Mouse (Mus musculus) activated CD4-positive, CD25-positive, alpha-beta regulatory T cell, adult 4 months (primary cell): ENCODE results near the gene Abhd6. TPM values are rescaled to one million over a fixed set of nuclear protein-coding genes. Genes with fewer than 3 reads are reported as not detected.
"Not testable (repeated sequence)": the region's sequence is repeated elsewhere in the genome, so short reads cannot be mapped to it uniquely, and the experiment has no call there.

Source experiments
- ATAC-seq: one replicate; pipeline ENCODE4 v1.8.0; 2017
- polyA plus RNA-seq, 2 experiments: library from polyadenylated mRNA; unstranded; fragments of 100-300 nt; shearing (Covaris generic); gene quantifications; one replicate each; pipeline ENCODE4 v1.2.1; 2017

Abhd6 gene
- polyA plus RNA-seq, 2 experiments from 2014 or later: 22.2 to 25.5 TPM

- no peak for ATAC-seq
These were observed 3.3 kb upstream of the Abhd6 start for GRCm38 (mm10) chr14:7999435-7999834.

GRCm38 (mm10) chr14:8000247-8000646 is 2.5 kb upstream of the Abhd6 start:
- ATAC-seq: no peak

DNA sequence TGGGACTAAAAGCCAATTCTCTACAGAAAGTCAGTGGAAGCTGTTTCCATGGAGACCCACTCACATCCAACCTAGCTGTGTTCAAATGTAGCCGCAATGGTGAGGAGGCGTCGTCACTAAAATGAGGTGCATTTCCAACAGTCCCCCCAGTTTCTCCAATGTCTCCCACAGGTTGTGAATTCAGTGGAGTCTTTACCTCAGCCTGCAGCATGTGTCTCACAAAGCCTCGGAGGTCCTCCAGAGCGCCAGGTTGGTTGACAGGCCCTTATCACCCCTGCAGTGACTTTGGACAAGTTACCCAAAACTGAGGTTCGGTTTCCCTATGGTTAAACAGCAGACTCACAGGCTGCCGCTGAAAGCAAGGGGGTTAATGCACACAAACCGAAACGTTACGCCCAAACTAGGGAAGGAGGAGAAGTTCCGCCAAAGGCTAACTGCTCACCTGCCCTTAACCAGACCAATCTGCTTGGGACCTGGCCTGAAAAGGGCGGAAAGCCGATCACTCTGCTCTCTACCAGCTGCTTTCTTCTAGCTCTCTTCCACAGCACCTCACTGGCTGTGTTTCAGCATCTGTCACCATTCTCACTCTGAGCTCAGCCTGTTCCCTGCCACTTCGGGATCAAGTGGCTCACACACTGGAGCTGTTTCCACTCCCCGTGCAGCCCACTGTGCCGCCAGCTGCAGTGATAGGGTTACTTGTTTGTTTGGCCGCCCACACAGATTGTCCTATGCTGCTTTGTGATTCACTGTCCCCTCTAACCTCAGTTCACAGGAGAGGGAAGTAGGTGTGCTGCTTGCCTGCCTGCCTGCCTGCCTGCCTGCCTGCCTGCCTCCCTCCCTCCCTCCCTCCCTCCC is 1.6 kb upstream of the Abhd6 start:
- ATAC-seq: no peak

DNA sequence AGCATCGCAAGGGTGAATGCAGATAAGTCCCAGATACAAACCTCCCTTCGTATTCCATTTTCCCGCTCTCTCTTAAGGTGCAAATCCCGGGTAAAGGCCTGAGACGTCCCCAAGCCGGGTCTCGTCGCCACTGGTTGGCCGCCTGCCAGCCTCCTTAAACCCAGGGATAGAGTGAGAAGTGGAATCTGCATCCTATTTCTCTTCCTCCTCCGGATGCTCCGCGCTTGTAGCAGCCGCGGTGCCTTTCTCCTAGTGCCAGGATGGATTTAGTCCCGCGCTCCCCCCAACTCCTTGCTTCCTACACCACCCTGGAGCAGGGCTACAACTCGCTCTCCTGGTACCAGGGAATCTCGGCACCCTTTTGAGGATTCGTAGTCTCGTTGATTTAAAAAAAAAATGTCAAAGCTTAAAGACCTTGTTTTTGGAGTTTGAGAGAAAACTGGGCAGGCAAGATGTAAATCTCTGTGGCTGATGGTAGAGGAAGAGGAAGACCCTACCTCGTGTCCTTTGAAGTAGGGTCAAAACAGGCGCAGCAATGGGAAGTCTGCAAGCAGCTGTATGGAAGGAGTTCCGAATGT is 480 bp downstream of the Abhd6 start:
- peak; percentile 17 for ATAC-seq

GRCm38 (mm10) chr14:8003727-8004670 is 1.3 kb downstream of the Abhd6 start:
- no peak for ATAC-seq

- not testable (repeated sequence) for ATAC-seq
These were observed 3.4 kb downstream of the Abhd6 start for GRCm38 (mm10) chr14:8006061-8006460.

DNA sequence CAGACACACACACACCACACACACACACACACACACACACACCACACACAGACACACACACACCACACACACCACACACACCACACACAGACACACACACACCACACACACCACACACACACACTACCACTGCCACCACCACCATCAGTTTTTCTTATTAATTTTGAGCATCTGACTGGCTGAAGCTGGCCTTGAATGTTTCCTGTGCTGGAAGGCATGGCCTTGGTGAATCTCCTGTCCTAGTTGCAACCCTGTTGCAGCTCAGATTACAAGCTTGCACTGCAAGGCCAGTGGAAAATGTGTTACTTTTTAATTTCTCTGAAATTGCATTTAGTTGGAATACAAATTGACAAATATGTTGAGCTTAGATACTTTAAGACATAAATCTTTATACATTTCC is 4.4 kb downstream of the Abhd6 start:
- ATAC-seq: no peak

- no peak for ATAC-seq
These were observed 4.8 kb downstream of the Abhd6 start for GRCm38 (mm10) chr14:8007486-8007885.

DNA sequence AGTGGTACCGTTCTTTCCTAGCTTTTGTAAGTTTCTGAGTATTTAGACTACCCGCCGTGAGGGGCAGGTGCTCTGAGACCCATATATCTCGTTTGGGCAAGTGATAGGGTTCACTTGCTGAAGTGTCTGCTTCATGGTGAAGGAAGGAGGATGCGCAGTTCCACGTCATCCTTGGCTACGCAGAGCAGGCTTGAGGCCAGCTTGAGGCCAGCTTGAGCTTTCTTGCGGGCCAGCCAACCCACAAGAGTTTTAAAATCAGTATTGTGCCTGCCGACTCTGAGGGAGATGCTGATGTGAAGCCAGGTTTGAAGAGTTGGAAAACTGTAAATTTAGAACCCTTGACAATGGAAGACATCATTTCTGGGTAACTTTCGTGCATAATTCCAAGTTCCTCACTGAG is 5.2 kb downstream of the Abhd6 start:
- no peak for ATAC-seq

DNA sequence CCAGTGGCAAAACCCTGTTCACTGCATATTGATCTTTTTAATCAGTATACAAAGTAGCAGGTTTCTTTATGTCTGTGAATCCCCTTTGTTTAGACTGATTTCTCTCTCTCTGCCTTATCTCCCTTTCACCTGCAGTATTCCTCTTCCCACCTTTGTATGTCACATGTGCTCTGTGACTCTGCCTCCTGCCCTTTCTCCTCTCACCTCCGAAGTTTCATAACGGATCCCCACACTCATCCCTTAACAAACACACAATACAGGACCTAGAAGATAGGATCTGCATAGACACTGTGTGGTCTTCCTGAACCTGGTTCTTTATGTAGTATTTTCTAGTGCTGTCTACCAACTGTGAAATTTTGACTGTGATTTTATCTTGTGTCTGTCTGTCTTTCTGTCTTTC is 8.6 kb downstream of the Abhd6 start:
- no peak for ATAC-seq

DNA sequence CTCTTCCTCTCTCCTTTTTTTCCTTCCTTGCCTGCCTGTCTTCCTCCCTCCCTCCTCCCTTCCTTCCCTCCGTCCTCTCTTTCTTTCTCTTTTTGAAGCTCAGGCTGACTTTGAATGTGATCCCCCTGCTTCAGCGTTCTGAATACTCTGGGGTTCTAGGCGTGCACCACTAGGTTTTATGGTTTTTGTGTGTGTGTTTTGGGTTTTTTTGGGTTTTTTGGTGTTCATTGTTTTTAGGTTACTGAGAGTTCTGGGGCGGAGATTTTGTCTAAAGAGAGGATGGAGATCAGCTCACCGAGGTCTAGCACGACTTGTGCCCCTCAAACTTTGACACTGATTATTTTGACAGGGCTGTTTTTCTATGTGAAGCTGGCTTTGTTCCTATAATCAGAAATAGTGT is 9.2 kb downstream of the Abhd6 start:
- no peak for ATAC-seq

GRCm38 (mm10) chr14:8015756-8016155 is 13.1 kb downstream of the Abhd6 start:
- ATAC-seq: no peak

GRCm38 (mm10) chr14:8016276-8016675 is 13.6 kb downstream of the Abhd6 start:
- ATAC-seq: no peak

DNA sequence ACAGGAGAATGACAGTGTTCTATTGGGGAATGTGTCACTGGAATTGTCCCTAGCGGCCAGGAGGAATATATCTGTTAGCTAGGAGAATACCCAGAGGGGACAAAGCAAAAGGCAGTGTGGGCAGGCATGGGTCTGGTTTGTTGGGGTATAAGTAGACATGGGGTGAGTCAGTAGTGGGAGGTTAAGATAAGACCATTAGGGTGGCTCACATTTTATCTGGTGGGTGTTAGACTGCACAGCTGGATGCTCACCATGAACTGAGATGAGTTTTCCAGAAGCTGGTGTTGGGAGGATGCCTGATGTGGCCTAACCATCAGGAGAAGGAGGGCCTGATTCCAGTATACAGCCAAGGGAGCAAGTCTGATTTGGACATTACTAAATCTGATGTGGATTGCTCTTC is 14.2 kb downstream of the Abhd6 start:
- no peak for ATAC-seq

DNA sequence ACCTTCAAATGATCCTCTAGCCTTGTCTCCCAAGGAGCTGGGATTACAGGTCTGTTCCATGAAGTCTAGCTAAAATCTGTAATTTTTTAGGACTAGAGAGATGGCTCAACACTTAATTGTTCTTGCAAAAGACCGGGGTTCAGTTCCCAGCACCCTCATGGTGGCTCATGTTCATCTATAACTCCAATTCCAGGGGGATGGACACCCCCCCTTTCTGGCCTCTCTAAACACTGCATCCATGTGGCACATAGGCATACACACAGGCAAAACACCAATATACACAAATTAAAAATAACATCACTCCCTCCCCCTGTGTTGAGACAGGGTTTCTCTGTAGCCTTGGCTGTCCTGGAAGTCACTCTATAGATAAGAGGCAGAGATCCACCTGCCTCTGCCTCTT is 17.3 kb downstream of the Abhd6 start:
- no peak for ATAC-seq

DNA sequence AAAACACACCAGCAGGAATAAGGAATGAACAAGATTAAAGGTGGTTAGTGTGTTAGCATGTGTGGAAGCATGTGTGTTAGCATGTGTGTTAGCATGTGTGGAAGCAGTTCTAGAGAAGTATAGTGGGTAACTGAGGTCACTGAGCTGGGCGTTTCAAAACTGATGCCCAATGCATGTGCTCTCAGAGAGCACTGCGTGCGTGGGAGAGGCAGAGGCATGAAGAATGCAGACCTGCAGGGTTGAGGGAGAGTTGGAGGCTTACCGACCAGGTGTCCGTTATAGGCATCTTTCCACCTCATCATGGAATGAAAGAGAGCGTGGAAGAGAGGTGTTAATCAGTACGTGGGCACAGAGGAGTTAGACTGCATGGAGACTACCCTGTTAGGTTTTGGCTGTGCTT is 17.8 kb downstream of the Abhd6 start:
- ATAC-seq: no peak

DNA sequence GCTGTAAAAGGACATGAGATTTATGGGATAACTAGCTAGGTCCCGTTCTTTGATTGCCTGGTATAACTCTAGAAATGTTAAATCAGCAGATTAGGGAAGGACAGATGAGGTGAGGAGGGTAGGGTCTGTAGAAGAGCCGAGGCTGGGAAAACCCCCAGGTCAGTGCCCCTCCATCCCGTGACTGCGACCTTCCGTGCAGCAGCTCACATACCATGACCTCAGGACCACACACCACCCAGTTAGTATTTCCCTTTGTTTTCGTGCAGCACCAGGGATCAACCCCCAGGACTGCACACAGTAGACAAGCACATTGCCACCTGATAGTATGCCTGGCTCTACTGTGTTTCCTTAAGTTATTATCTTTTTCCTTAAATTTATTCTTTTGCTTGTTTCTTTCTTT is 21.8 kb downstream of the Abhd6 start:
- ATAC-seq: no peak

- ATAC-seq: no peak
These were observed 22.2 kb downstream of the Abhd6 start for GRCm38 (mm10) chr14:8024936-8025335.

DNA sequence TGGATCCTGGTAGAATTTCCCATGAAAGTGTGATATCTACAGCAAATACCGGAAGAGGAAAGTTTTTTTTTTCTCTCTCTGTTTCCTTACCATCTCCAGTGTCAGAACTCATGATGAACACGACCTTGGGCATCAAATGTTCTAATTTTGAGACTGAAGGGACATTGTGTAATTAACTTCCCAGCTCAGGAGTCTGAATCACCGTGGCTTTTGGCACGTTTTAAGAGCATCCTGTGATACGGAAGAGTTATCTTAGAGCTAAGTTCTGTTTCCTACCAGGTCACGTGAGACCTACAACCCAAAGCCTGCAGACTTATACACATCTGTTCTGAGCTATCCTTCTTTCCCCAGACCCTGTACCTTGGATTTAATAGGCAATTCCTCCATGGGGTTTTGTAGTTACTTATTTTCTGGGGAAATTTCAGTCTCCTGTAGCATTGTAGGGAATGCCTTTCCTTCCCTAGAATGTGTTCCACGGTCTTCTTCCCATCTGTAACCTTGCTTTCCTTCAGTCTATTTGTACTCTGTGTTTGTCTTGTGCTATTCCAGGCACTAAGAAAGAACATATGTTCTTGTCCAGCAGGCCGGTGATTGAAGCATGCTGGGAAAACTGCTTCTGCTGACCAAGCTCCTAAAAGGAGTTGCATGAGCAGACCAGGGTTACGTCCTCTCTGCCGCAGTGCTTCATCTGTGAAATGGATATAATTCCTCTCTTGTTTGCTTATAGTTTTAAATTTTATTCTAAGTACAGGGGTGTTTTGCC is 24.2 kb downstream of the Abhd6 start:
- no peak for ATAC-seq

GRCm38 (mm10) chr14:8028086-8028485 is 25.4 kb downstream of the Abhd6 start:
- ATAC-seq: no peak

- no peak for ATAC-seq
These were observed 27.1 kb downstream of the Abhd6 start for GRCm38 (mm10) chr14:8029752-8030151.

- ATAC-seq: no peak
These were observed 27.8 kb downstream of the Abhd6 start for GRCm38 (mm10) chr14:8030535-8030934.
